Mouse (Mus musculus) kidney, adult 2 months (tissue): ENCODE data around the gene Wap. TPM values are rescaled to one million over a fixed set of nuclear protein-coding genes. Genes with fewer than 3 reads are reported as not detected.

Source experiments
- DNase-seq: peaks from one replicate; pipeline ENCODE4 v3.0.0; 2021
- H3K27ac ChIP-seq: fragments of 200-500 bp; 2 replicates; pipeline ENCODE4 v1.5.1; 2012; ENCODE audit warnings: low read depth, low read length, control low read depth, inconsistent platforms; ENCODE audit not compliant: insufficient read depth
- H3K27me3 ChIP-seq: fragments of 200-500 bp; replicated peaks from 2 replicates; pipeline ENCODE4 v1.6.1; 2012; ENCODE audit warnings: mild to moderate bottlenecking, moderate library complexity, low read length, inconsistent platforms; ENCODE audit not compliant: control insufficient read depth, insufficient read depth
- H3K36me3 ChIP-seq: fragments of 200-500 bp; 2 replicates; pipeline ENCODE4 v1.6.1; 2012; ENCODE audit warnings: mild to moderate bottlenecking, moderate library complexity, low read length, inconsistent platforms; ENCODE audit not compliant: control insufficient read depth, insufficient read depth
- H3K4me1 ChIP-seq: fragments of 200-500 bp; 2 replicates; pipeline ENCODE4 v1.6.1; 2011; ENCODE audit warnings: low read length; ENCODE audit not compliant: control insufficient read depth, insufficient read depth
- H3K4me3 ChIP-seq: fragments of 200-500 bp; 2 replicates; pipeline ENCODE4 v1.5.1; 2011; ENCODE audit warnings: mild to moderate bottlenecking, low read depth, low read length, control low read depth; ENCODE audit not compliant: insufficient read depth
- CTCF ChIP-seq: fragments of 200-500 bp; conservative IDR thresholded peaks from 2 replicates; pipeline ENCODE4 v1.5.1; 2011; ENCODE audit warnings: low read depth, mild to moderate bottlenecking, control low read depth, low read length, moderate library complexity, mixed read lengths; ENCODE audit not compliant: insufficient read depth, insufficient read length
- POLR2A ChIP-seq: fragments of 200-500 bp; IDR thresholded peaks from one replicate; pipeline ENCODE4 v1.6.1; 2011; ENCODE audit warnings: low read depth, low read length, control low read depth
- WGBS: fragments of 180-500 bp; shearing (Covaris S2); methylation state at CpG from one replicate; pipeline ENCODE4 v1.1.7; 2018; 5-methylcytosine and 5-hydroxymethylcytosine counted together
- polyA plus RNA-seq: library from polyadenylated mRNA; depleted of rRNA; stranded (reverse); fragments of >200 nt; gene quantifications from 2 replicates; pipeline ENCODE4 v1.2.3, GENCODE M21; 2012

The Wap gene
- polyA plus RNA-seq, 1 experiment = not detected

- TF ChIP-seq POLR2A = no peak
- no peak for TF ChIP-seq CTCF
- H3K27me3 ChIP-seq = no peaks in the 10 kb centered on the region
- DNase-seq = no peak
- H3K4me3 ChIP-seq = no peak overlapping the region
- no peak overlapping the region for H3K27ac ChIP-seq
- peaks cover 10% of the 10 kb centered on the region; the same call in 1 of the 2 replicates for H3K4me1 ChIP-seq
- peaks cover 7% of the 10 kb centered on the region for H3K36me3 ChIP-seq
- WGBS = 87% methylated on average over 10 of the region's 10 CpGs
Observed at GRCm38 (mm10) chr11:6623704-6624103, 14.7 kb downstream of the Wap start.

GRCm38 (mm10) chr11:6615250-6616205 lies 22.9 kb downstream of the Wap start:
- peak; percentile 69 for DNase-seq
- no peak overlapping the region for H3K4me3 ChIP-seq
- no peak overlapping the region for H3K27ac ChIP-seq
- peaks cover 12% of the 10 kb centered on the region for H3K36me3 ChIP-seq
- TF ChIP-seq CTCF (no peak), POLR2A (no peak)
- H3K27me3 ChIP-seq = no peaks in the 10 kb centered on the region
- 80% methylated on average over 12 of the region's 12 CpGs for WGBS
- H3K4me1 ChIP-seq = no peaks in the 10 kb centered on the region

- TF ChIP-seq POLR2A = no peak
- no peak for TF ChIP-seq CTCF
- Histone ChIP-seq H3K4me3 (peak within 1 kb of the TSS; percentile 21; the same call in 1 of the 2 replicates), H3K27me3 (no peaks in the 10 kb centered on the region), H3K36me3 (no peaks in the 10 kb centered on the region), H3K27ac (no peak within 1 kb of the TSS), H3K4me1 (no peaks in the 10 kb centered on the region; the same call in 1 of the 2 replicates)
- DNase-seq = no peak
- 7% methylated on average over 41 of the region's 41 CpGs for WGBS
Observed at GRCm38 (mm10) chr11:6605491-6606399, 32.7 kb downstream of the Wap start, which contains the start of gene Nacad. Gene Nacad, minus strand, starts transcription at chr11:6606053.

GRCm38 (mm10) chr11:6605021-6605481 lies 33.4 kb downstream of the Wap start:
- H3K4me3 ChIP-seq = peak overlapping the region; percentile 21; the same call in 1 of the 2 replicates
- H3K27me3 ChIP-seq = no peaks in the 10 kb centered on the region
- H3K36me3 ChIP-seq = no peaks in the 10 kb centered on the region
- 24% methylated on average over 13 of the region's 13 CpGs for WGBS
- DNase-seq = no peak
- H3K27ac ChIP-seq = no peak overlapping the region
- H3K4me1 ChIP-seq = no peaks in the 10 kb centered on the region; the same call in 1 of the 2 replicates
- TF ChIP-seq POLR2A (no peak), CTCF (no peak)

- Histone ChIP-seq H3K36me3 (no peaks in the 10 kb centered on the region), H3K4me1 (no peaks in the 10 kb centered on the region; the same call in 1 of the 2 replicates), H3K27me3 (no peaks in the 10 kb centered on the region), H3K4me3 (no peak overlapping the region), H3K27ac (no peak overlapping the region)
- no peak for TF ChIP-seq CTCF
- TF ChIP-seq POLR2A = no peak
- DNase-seq = no peak
Observed at GRCm38 (mm10) chr11:6604604-6604936, 33.9 kb downstream of the Wap start.

- no peaks in the 10 kb centered on the region for H3K36me3 ChIP-seq
- no peak overlapping the region for H3K27ac ChIP-seq
- WGBS = 6% methylated on average over 12 of the region's 12 CpGs
- peak; percentile 33 for DNase-seq
- H3K4me1 ChIP-seq = no peaks in the 10 kb centered on the region; the same call in 1 of the 2 replicates
- TF ChIP-seq POLR2A (no peak), CTCF (no peak)
- H3K4me3 ChIP-seq = no peak overlapping the region
- no peaks in the 10 kb centered on the region for H3K27me3 ChIP-seq
Observed at GRCm38 (mm10) chr11:6603887-6604603, 34.4 kb downstream of the Wap start.
